Mouse (Mus musculus) layer of hippocampus, postnatal 25 days (tissue): ENCODE data around the gene Robo1. TPM values are rescaled to one million over a fixed set of nuclear protein-coding genes. Genes with fewer than 3 reads are reported as not detected.
A peak's percentile ranks its signal among the peaks of the same experiment; 100 is the strongest.

Experiments
- DNase-seq, 2 experiments: peaks; one replicate each; pipeline ENCODE4 v3.0.0; 2022; ENCODE audit warnings: mixed read lengths in 2 of 2, low spot score in 1 of 2; ENCODE audit errors: extremely low spot score in 1 of 2
- total RNA-seq, 2 experiments: library from RNA; stranded (reverse); gene quantifications; 2 replicates each; pipeline ENCODE4 v1.2.3; 2021

Robo1 gene
- total RNA-seq: 10 to 100 TPM; 57.9 to 75.6 TPM

DNA sequence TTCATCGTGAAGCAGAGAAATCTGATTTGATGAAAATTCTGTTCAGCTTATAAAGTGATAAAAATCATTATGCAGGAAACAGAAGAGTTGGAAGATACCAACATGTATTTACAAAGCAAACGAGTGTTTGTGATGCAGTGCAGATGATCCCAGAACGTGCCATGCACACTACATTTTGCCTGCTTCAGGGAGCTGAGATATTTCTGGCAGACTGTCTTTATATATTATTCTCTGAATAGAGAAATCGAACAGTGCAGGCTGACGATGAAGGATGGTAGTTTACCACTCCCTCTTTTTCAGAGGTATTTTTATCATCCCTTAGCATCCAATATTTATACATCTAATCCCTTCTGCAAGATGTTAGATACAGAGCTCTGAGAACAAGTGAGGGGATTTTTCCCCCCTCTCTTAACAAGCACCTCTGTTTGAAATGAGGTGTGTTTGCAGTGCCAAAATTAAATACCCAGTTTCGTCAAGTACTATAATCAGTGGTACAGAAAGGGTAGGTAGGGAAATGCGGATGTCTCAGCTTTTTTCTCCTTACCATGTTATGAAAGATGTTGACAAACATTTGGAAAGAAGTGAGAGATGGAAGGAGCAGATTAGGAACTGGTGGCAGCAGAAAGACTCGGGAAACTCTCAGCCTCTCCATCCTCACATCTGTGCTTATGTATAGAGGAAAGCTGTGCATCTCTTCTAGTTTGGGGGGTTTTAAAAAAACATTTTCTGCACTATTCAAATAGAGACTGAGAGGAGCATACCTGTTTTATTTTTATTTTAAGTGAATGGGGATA is at the start of gene Robo1:
Gene Robo1, plus strand, starts transcription at position 770 of the 794 bp plus-strand sequence.
- no peak for DNase-seq

DNA sequence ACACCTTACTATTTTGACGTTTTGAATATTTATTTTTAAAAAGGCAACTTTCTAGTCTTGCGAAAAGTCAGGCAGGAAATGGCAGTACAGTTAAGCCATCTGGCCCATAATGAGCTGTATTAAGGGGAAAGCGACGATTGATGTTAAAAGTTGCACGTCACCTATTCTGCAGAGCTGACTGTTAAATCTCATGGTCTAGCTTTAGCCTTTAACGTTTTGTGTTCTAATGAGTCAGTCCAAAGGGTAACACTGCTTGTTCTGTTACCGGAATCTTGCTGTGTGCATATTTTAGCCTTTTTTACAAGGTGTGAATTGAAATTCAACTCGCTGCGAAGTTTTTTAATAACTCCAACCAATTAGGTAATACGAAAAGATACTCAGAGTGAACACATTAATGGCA is 40.3 kb upstream of the Robo1 start:
- DNase-seq: no peak

DNA sequence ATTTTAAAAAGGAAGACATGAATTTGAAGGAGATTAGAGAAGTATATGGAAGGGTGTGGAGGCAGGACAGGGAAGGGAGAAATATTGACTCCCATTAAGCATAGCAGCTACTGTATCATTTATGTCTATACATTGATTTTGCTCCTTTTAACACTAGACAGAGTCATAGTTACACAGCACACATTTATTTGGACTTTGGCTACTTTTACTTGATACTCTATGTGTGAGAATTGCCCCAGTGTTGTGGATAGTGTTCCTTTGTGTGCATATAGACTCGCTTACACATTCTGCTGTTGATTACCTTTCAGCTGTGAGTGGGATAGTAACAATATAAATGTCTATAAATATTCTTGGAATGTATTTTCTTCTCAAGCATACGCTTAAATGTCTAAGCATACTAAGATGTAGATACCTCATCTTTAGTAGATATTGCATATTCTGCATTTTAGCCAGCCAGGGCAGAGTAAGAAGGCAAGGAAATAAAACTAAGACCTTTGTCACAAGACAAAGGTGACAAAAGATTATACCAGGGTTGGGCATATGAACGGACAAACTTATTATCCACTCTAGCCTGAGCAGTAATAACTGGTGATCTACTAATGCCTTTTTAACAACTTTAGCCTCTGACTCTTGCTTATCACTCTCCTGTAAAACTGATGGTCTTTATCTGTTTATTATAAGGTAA is 31.6 kb upstream of the Robo1 start:
- DNase-seq: no peak

DNA sequence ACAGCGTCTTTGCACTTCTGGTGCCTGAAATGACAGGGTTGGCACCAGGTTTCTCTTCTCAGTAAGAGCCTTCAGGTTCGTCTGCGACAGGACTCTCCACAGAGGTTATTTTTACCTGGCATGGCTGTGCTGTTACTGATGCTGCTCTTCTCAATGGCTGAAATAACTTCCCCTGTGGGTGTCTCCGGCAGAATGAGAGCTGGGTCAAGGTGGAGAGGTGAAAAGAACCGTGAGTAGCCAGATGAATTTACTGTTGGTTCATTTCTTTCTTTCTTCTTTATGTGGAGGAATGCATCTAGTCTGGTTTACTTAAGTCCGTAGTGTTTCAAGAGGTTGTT is 194 bp downstream of the Robo1 start:
- DNase-seq: no peak

DNA sequence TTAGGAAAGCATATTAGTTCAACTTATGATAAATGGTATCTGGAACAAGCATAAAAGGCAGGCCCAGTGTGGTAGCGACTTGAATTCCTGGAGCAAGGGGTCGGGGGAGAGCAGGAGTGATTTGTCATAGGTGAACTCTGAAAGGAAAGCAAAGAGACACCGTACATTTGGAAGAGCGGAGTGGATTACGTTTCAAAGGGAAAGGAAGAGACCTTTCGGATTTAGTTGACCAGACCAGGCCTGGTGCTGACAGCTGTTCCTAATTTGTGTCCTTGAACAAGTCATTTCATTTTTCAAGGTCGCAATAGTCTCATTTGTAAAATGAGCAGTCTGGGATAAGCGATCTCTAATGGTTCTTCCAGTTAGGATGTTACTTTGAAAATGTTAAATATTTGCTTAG is 19.2 kb downstream of the Robo1 start:
- no peak for DNase-seq

DNA sequence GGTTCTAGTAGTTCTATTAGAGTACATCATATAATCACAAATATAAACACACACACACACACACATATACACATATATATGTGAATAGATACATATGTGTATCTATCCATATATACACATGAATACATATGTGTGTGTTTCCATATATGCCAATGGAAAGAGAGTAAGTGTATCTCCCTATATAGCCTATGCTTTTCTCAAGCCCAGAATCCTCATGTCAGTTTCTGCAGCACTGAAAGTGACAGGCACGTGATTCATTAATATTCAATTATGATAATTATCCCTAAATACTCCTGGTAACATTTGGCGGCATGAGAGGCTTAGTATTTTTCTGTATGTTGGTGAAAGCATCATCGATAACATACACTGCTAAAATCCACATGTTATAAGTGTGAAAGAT is 20.5 kb downstream of the Robo1 start:
- DNase-seq: no peak

DNA sequence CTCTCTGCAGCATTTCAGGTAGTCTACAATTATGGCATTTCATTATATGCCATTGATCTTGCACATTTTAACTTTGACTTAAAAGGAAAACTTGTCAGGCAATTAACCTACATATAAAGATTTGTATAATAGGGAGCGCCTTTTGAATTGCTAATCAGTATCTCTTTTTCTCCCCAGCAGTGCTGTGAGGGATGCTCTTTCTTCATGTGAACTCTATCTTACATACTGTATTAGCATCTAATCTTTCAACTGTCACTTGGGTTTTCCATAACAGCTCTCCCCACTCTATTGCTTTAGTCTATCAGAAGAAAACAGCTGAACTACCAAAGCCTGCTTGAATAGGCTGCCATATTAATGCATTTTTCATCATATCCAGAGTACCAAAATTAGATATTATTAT is 29.7 kb downstream of the Robo1 start:
- no peak for DNase-seq

DNA sequence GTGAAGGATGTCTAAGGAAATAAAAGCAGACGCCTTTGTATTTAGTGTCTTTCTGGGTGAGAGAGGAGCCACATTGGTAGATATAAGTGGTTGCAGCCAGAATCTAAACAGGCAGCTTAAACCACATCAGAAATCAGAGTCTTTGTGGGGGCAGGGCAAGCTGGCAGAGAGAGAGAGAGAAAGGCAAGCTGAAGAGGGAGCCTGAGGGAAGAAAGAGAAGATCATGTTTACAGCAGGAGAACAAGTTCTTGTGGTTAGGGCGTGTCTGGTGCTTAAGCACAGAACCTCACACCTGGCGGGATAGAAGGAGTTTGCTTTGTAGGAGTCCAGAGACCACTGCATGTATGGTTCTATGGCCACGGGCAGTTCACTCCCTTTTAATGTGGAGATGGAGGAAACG is 42.3 kb downstream of the Robo1 start:
- no peak for DNase-seq

DNA sequence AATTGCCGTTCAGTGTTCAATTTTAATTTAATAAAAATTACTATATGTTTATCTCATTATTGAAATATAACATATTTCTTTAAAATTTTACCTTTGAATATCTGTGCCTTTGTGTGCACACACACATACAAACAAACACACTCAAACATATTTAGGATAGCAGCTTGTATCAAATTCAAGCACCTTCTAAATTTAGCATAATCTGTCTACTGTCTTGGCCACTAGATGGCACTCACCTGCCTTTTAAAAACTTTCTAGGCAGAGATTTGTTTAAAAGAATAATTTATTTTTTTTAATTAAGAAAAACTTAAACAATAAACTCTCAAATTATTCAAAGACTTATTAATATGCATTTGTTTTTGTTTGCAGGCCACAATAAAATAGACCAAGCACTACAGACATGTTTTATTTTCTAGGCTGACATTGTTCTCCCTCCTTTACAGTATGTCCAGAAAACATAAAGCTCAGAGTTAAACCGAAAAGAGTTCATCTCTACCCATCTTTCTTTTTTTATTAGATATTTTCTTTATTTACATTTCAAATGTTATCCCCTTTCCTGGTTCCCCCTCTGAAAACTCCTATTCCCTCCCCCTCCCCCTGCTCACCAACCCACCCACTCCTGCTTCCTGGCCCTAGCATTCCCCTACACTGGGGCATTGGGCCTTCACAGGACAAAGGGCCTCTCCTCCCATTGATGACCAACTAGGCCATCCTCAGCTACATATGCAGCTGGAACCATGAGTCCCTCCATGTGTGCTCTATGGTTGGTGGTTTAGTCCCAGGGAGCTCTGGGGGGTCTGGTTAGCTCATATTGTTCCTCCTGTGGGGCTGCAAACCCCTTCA is 48.6 kb downstream of the Robo1 start:
- DNase-seq: peak in 1 of 2 experiments; percentile 35

DNA sequence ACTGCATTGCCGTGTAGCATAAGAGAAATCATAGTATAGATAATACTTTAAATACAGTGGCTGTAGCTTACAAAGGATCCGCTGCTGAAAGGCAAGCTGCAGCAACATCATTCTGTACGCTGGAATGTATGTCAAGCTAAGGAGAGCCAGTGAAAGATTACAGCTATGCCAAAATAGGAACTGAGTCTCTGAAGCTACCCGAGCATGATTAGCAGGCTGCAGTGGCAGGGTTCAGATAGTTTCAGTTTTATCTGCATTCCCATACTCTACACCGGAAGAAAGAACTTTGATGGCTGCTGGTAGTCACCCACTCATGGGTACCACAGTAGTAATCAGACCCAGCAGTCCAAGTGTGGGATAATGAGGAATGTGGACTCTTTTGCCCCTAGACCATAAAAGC is 68.8 kb downstream of the Robo1 start:
- DNase-seq: no peak

DNA sequence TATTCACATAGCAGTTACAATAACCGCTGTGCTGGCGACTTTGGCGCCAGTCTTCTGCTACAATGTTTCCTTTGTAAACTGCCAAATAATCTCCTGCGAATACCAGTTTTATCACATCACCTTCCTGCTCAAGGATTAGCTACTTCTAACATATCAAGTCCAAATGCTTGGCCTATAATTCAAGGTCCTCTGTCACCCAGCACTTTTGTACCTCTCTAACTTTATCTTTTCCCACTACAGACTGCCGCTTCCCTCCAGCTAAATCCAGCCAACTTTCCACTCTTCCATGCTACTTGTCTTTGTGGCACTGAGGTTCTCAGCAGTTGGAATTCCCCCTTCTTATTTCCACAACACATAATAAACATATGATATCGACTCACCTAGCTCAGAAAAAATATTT is 73.7 kb downstream of the Robo1 start:
- no peak for DNase-seq

DNA sequence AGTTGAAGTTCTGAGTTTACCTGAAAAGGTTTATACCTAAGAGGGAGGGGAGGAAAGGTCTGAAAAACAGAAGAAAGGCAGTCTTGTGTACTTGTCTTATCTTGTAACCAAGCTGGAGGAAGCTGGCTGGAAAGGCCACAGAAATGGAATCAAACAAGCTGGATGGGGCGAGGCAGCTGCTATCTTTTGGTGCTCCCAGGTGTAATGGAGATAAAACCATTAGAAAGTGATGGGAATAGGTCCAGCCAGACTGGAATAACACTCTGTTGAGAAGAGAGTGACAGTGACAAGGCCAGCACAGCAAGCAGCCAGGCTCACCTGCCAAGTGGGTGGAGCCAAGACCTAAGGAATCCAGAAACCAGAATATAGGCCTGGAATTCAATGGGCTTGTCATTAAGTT is 75.5 kb downstream of the Robo1 start:
- no peak for DNase-seq

DNA sequence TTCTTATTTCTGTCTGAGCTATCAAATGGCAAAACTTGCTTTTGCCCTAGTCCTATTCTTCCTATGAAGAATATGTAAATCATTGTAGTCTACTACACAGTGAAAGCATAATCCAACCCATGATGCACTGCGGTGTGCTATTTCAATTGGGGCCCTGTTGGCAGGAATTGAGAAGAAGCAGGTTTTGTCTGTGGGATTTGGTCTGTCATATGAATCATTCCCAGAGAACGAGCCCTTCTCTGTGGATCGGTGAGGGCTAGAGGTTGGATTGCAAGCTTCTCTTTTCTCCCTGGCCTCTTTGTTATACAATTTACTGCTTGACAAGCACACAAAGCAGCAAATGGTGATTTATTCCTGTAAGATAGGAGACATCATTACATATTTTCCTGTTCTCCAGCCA is 85.4 kb downstream of the Robo1 start:
- DNase-seq: no peak

DNA sequence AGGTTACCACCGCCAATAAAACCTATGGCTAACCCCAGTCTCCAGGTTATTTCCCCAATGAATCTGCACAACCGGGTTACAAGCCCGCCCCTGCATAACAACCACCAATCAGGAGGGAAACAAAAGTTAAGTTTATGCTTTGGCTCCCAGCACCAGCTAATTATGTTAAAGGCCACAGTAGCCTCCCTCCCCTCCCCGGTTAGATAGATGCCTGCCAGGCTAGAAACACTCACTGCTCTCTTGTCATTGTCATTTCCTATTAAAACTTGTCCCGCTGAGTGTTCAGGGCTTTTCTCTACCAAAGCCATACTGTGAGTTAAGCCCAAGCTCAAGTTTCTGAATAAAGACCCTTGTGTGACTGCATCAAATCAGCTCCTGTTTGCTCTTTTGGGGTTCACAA is 90.7 kb downstream of the Robo1 start:
- no peak for DNase-seq

DNA sequence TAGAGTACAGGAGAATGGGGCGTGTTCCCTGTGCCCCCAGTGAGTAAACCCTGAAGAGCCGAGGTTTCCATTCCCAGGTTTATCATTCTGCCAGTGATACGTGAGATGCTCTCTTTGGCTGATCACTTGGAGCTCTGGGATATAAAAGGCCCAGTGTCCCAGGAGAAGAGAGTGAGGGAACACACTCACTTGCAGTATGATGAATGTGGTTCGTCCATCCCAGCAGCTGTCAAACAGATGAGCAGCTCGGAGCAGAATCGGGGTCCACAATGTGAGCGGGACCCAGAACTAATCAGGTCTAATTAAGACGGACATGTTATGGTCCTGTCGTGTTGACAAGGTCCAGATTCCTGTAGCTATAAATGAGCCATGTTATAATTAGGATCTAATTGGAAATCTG is 94.3 kb downstream of the Robo1 start:
- DNase-seq: peak in 1 of 2 experiments; percentile 7

DNA sequence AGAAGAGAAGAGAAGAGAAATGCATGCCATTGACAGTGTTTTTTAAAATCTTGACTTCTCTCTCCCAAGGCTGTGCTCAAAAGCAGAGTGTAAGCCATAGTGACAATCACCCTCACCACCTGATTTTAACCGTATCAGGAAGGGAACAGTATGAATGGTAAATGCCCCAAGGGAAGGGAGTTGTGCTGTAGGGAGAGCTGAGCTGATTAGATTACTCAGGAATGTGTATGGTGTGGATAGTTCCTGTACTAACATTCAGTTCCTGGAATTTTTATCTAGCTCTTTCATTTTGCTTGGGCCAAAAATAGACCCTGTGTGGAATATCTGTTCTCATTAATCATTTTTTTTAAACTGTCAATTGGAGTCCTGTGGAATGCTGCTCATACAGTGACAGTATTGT is 101.7 kb downstream of the Robo1 start:
- no peak for DNase-seq

DNA sequence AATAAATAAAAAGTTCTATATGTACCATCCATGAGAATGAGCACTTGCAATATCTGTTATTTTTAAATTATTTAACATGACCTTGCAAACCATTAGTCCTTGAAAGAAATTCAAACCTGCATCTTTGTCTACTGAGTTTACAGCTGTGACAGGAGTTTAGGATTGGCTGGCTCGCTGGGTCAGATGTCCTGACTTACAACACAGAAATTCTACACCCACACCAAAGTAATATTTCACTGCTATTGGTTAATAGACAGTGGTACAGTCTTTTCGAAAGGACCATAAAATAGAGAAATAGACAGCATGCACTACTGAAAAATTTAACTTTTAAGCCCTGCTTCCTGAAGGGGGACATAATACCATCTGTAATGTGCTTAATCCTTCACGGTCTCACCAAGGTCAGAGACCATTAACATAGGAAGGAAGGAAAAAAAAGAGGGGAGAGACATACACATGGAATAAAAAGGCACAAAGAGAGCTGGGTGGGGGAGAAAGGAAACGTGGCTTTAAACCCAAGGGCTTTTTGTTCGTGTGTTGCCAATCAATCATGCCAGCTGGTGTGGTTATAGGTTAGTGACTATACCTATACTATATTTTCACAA is 103.7 kb downstream of the Robo1 start:
- DNase-seq: no peak

DNA sequence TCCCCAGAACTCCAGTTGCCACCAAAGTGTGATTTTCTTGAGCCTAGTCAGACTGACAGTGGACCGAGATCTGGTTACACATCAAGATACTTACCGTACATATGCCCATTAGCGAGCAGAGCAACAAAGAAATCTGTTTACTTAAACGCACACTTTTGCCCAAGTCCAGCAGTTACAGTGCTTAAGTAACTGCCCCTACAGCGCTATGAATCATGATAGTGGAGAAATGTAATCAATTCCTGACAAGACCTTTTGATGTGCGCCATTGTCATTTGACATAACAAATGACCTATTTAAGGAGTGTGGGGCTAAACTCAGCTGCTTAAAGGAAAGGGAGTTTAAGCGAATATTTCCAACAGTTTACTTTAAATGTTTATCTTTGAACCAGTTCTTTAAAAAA is 104.8 kb downstream of the Robo1 start:
- DNase-seq: no peak

DNA sequence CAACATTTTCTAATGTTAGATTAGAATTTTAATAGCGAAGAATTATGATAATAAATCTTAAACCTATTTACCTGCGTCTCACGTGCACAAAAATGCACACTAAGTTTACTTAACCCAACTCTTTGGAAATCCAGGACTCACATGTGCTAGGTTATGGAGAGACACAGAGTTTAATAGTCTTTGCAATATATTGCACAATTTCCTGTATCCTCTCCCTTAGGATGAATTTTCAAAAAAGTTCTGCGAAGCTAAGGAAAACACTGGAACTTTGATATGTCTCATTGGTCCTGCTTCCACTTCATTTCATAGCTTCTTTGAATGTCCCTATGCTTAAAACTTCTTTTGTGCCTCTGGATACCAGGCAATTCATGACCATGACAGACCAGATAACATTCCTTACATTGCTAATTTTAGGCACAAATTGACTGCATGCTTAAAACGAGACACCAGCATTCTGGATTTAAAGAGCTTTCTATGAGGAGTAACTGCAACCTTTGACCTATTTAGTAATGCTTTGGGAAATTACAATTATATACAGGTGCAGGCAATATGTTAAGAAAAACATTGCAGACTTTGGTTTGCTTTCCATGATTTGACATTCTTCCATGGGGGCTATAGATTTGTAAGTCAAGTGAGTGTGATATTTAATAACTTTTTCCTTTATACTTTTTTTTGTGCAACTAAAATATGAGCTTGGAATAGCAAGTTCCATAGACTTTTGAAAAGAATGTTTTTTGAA is 111.4 kb downstream of the Robo1 start:
- no peak for DNase-seq

DNA sequence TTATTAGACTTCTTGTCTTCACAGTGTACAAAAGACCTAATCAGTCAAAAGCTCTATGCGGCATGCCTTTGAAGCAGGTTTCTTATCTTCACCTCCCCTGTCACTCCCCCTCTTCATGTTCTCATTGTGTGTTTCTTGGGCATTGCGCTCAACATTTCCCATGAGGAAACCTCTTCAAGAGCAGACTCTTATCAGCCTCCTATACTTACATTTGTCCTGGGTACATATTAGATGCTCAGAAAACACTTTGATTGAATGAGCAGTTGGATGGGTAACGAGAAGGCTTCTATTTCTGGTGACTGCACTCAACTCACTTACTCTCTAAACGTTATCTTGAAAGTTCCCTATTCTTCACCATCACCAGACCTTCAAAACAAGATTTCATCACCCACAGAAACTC is 114.3 kb downstream of the Robo1 start:
- DNase-seq: no peak
